Mouse (Mus musculus) spleen, adult 18-20 months (tissue): Measurements from ENCODE around the gene Shmt1.
A peak's percentile ranks its signal among the peaks of the same experiment; 100 is the strongest.
"Not testable (repeated sequence)": the region's sequence is repeated elsewhere in the genome, so short reads cannot be mapped to it uniquely, and the experiment has no call there.

Experiments used
- DNase-seq, 2 experiments: peaks; one replicate each; pipeline ENCODE4 v3.0.0; 2022; ENCODE audit warnings: mixed read lengths in 2 of 2

The Shmt1 gene

GRCm38 (mm10) chr11:60811618-60812017 is at the start of gene Shmt1:
TSS of gene Shmt1 (minus strand) at chr11:60811718.
- DNase-seq, result not testable (repeated sequence)

DNA sequence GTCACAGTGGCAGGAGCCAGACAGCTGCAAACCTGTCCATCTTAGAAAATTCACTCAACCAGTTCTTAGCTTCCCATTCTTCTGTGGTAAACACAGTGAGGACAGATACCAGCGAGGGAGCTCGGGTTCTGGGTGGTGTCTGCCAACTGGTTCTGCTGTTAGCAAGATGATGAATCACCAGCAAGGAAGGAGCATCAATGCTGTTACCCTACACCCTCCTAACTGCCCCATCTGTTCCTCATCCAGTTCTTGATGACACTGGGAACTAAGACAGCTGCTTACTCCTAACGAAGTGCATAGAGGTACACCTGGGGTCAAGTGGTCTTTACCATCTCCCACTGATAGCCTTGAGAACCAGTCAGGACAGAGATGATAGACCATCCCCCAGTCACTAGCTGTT is 45.1 kb upstream of the Shmt1 start:
- DNase-seq, result no peak

DNA sequence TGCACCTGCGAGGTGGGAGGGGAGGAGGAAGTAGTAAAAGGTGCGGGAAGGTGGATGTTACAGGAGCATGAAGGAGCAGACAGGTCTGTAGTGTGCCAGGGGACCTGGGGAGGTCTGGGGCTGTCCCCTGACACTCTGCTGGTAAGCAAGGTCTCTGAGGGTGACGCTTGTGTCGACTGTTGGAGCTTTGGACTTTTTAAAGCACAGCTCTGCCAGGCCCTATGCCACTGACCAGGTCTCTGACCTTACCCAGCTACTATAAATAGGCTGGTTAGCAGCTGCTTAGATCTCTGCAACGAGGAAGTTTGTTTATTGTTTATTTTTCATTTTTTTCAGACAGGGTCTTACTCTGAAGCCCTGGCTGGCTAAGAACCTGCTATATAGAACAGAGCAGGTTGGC is 33.9 kb upstream of the Shmt1 start:
- no peak for DNase-seq

GRCm38 (mm10) chr11:60843412-60843811 is 31.9 kb upstream of the Shmt1 start:
- no peak for DNase-seq

GRCm38 (mm10) chr11:60841467-60842200 is 30.1 kb upstream of the Shmt1 start:
- no peak for DNase-seq

DNA sequence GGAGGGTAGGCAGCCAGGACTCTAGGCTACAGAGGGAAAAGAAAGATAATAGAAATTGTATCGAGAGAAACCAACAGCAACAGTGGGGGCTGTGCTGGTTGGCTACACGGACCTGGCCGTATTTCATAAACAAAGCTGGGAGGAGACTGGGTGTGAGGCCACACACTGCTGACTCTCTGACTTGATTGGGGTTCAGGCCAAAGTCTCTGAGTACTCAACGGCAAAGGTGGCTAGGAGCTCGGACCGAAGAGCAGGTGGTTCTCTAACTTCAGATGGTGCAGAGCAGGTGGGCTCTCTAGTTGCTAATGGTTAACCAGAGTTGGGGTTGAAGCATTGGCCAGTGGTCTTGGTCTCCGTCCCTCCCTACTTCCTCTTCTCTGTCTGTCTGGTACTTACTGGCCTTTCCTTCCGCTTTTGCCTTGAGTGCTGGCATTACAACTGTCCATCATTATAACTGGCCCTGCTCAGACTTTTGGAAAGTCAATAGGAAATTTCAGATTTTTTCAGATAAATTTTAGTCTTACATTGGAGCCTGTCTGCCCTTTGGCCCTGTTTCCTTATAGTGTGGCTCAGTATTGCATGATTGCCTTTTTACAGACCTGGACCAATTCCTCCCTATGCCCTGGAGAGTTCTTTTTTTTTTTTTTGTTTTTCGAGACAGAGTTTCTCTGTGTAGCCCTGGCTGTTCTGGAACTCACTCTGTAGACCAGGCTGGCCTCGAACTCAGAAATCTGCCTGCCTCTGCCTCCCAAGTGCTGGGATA is 26.3 kb upstream of the Shmt1 start:
- no peak for DNase-seq

DNA sequence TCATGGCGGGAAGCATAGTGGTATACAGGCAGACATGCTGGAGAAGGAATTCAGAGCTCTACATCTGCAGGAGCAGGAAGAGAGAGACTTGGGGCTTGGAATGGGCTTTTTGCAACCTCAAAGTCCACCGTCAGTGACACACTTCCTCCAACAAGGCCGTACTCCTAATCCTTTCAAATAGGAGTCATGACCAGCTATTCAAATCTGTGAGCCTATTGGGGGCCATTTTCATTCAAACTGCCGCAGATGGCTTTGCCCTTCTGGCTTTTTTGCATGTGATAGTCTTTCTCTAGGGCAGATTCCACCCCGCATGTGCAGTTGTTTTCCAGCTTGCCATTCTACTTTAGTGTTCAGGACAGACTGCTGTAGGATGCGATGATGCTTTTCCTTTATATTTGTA is 25.4 kb upstream of the Shmt1 start:
- DNase-seq, result no peak

DNA sequence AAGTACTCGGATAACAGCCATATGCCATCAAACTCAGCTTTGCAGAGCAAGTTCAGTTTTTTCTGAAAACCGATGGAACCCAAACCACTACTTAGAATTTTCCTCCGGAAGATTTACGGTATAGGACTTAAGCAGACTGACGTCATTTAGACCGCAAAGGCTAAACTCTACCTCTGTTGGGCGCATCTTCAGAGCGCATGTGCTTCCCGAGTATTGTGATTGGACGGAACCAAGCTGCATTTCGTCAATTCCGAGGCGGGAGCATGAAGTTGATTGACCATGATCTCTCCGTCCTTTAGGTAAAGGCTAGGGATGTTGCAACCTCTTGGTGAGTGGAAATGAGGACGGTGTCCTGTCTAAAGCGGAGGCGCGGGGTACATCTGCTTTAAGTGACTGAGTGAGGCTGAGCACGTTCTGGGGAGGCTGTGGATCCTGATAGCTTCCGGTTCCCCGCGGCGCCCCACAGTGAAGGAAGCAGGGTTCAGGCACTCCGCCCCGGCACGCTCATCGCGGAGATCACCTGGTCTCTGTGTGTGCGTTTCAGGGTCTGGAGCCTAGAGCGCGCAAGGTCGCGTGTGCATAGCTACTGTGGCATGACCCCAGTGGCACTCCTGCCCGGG is 19.0 kb upstream of the Shmt1 start, which contains the start of gene Dhrs7b:
Gene Dhrs7b, plus strand, starts transcription at position 199 of the 620 bp plus-strand sequence.
- DNase-seq, result peak; percentile 70 to 72

DNA sequence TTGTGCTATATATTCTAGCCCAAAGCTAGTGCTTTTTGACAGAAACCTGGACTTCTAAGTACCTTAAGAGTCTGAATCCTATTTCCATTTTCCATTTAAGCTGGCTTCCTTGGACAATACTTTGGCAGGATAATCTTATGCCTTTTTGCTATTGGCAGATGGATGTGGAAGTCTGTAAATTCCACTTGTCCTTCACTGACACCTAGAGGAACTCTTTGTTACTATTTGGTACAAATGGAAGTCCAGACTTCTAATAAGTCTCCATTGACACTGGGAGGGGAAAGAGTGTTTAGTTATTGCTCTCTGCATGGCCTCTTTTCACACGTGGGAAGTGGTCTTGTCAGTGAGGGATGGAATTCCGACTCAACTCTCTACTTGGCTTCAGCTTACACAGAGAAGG is 17.4 kb upstream of the Shmt1 start:
- DNase-seq, result no peak

- DNase-seq, result no peak
Measured at GRCm38 (mm10) chr11:60827241-60827945, 15.9 kb upstream of the Shmt1 start.

- no peak for DNase-seq
Measured at GRCm38 (mm10) chr11:60826700-60827099, 15.2 kb upstream of the Shmt1 start.

GRCm38 (mm10) chr11:60825191-60825590 is 13.7 kb upstream of the Shmt1 start:
- no peak for DNase-seq

GRCm38 (mm10) chr11:60823771-60824170 is 12.3 kb upstream of the Shmt1 start:
- no peak for DNase-seq

- no peak for DNase-seq
Measured at GRCm38 (mm10) chr11:60816398-60816797, 4.9 kb upstream of the Shmt1 start.

GRCm38 (mm10) chr11:60811054-60811460 is 461 bp downstream of the Shmt1 start:
- peak; percentile 92 to 93 for DNase-seq

DNA sequence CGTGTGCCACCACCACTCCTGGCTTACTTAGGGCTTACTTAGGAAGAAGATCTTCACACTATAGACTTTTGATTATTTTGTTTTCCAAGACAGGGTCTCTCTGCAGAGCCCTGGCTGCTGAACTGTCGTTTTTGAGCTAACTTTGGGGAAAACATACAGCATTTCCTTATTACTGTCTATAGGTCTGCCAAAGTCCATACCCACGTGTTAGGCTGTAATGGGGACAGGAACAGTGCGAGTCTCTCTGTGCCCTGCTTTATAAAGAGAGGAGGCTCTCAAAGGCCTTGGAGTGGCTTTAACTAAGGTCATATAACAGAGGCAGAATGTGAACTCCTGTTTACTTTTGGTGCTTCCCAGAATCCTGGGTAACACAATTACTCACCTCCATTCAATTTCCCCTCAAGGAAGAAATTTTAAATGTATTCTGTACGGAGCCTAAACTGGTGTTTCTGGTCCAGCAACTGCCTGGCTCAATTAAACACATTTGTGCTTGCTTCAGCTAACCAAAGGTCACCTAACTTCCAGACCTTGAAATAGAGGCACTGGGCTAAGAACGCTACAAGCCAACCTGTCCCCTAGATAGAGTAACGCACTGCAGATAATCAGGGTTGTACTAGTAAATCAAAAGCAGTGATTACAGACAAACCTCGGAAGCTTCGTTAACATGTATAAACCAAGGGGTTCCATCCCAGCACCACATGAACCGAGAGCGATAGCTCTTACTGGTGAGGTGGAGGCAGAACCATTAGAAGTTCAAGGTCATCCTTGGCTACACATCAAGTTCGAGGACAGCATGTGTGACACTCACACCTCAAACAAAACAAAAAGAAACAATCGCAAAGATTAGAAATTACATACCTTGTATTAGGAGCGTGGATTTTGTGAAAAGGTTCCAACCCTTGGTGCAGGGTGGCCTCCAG is 1.2 kb downstream of the Shmt1 start:
- no peak for DNase-seq

GRCm38 (mm10) chr11:60809546-60809945 is 2.0 kb downstream of the Shmt1 start:
- no peak for DNase-seq

DNA sequence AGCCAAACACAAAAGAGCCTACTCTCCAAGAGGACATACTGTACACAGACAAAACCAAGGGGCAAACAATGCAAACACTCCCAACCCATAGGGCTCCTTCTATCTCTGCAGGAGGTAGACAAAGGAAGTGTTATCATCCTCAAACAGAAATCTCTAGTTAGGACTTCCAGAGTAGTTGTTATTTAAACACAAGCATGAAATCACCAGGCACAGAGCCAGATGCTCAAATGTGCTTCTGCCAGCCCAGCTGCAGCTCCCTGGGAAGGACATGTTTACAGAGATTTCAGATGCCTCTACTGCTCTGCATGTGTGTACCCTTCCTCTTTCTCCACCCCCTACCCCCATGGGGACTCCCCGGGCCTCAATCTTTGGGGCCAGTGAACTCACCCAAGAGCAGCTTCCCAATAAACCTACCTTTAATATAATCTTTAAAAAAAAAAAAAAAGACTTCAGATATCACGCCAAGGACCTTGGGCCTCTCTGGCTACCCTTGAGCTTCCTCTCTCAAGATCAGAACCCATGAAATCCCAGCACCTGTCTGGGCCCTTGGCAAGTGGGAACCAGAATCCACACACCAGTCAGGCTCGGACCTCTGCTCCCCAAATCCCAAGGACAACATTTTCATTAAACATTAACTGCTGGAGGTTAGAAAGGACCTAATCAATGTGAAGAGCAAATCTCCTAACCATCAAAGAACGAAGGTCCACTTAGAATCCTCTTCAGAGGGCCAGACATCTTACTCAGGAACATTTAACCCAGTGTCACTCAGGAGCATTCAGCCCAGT is 3.0 kb downstream of the Shmt1 start:
- no peak for DNase-seq

DNA sequence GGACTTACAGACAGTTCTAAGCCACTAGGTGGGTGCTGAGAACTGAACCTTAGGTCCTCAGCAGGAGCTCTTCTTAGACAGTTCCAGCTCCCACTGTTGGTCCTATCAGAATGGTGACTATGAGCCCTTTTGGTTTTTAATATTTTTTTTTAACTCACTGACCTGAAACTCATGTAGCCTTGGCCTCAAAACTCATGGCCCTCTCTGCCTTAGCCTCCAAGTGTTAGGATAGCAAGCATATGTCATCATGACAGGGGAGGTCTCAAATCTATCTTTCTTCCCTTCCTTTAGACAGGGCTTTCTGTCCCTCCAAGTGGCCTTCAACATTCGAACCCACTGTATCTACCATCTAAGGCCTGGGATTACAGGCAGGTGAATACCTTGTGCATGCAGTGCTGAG is 10.6 kb downstream of the Shmt1 start:
- no peak for DNase-seq

DNA sequence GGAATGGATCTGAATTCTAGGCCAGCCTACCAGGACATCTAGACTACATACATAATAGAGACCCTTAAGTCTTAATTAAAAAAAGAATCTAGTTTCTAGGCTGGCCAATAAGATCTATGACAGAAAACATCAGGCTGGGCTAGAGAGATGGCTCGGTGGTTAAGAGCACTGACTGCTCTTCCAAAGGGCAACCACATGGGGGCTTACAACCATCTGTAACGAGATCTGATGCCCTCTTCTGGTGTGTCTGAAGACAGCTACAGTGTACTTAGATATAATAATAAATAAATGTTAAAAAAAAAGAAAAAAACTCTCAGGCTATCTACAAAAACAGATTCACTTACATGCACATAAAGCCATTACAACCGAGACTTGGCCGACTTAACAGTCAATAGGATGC is 11.5 kb downstream of the Shmt1 start:
- DNase-seq, result no peak

DNA sequence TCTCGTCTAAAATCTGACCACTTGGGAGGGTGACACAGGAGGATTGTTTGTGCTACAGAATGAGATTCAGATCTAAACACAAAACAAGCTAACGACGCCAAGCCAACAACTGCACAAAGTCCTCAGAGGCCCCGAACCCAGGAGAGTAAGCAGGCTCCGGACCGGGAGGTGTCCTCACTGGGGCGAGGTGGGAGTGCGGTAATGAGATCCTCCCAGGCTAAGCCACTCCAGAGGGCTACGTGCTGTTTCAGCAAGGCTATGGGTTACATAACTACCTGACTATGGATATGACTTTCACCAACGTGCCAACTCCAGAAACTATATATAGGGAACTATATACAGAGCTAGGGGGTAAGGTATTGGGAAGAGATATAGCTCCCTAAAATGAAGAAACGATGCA is 15.2 kb downstream of the Shmt1 start:
- DNase-seq, result no peak
